Mouse (Mus musculus) cerebellum, adult 2 months (tissue): ENCODE measurements at regions not wholly inside any gene's neighbourhood (a gene's known extent, or its start where the extent isn't known, plus 50 kb on each side); places are given as distances from the start of the nearest gene placed in this dataset.

ENCODE experiments used
- CTCF ChIP-seq: fragments of 200-500 bp; IDR thresholded peaks from 2 replicates; pipeline ENCODE4 v1.5.1; 2011; ENCODE audit warnings: low read depth, mild to moderate bottlenecking, control low read depth, low read length, moderate library complexity, borderline replicate concordance; ENCODE audit not compliant: insufficient read depth
- POLR2A ChIP-seq: fragments of 200-500 bp; IDR thresholded peaks from 2 replicates; pipeline ENCODE4 v1.6.1; 2011; ENCODE audit warnings: low read length, control low read depth, borderline replicate concordance; ENCODE audit not compliant: insufficient read depth

- no peak for TF ChIP-seq CTCF
- no peak for TF ChIP-seq POLR2A
Observed at GRCm38 (mm10) chr9:8838891-8839290, 60.7 kb upstream of the Pgr start.
